12 mouse cellular contexts compared by ENCODE assay signal in the genomic region with DNA sequence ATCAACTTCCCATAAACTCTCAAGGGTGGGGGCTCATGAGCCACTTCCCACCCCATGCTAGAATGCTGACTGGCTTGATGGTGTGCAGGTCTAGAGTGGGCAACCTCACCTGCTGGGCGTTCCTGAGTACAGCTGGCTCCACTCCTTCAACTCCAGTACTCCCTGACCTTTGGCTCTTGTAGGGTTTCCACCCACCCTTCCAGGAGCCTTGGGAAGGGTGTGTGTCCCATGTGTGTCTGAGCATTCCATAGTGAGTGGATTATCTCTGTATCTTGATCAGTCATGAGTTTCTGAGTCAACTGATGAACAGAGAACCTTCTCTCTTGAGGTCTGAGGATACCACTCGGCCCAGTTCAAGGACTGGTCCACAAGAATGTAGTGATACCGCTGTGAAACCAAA. TPM values are rescaled to one million over a fixed set of nuclear protein-coding genes. Genes with fewer than 3 reads are reported as not detected.
"Had no signal": no experiment of that assay in that cellular context is flagged by ENCODE, and none has a peak within 500 bp of the region (broad histone marks: within the 10 kb centered on the region; RNA-seq: fewer than 3 reads in every experiment).

No protein-coding gene starts in this region.

- H3K27ac ChIP-seq: kidney, embryonic 15.5 days; left cerebral cortex, adult 2 months; liver, embryonic 14.5 days; macrophage; midbrain, embryonic 13.5 days; stomach, postnatal 0 days had no signal

- DNase-seq: kidney, postnatal 10 days; layer of hippocampus, postnatal 36 days; liver, postnatal 0 days; lung, embryonic 14.5 days; thymus, postnatal 25 days had no signal

- H3K36me3 ChIP-seq: kidney, embryonic 15.5 days; midbrain, embryonic 13.5 days had no signal

- H3K9ac ChIP-seq: kidney, embryonic 15.5 days; liver, embryonic 14.5 days; liver, postnatal 0 days; lung, embryonic 14.5 days; midbrain, embryonic 13.5 days had no signal

- H3K4me2 ChIP-seq: kidney, embryonic 15.5 days; lung, embryonic 14.5 days; midbrain, embryonic 13.5 days had no signal

- ATAC-seq: liver, postnatal 0 days; lung, postnatal 0 days; midbrain, embryonic 13.5 days had no signal

- H3K4me1 ChIP-seq: kidney, embryonic 15.5 days; midbrain, embryonic 13.5 days had no signal

- H3K4me3 ChIP-seq: kidney, embryonic 15.5 days; left cerebral cortex, adult 2 months; midbrain, embryonic 13.5 days had no signal

- H3K27me3 ChIP-seq: kidney, embryonic 15.5 days; midbrain, embryonic 13.5 days had no signal

- H3K9me3 ChIP-seq: kidney, embryonic 15.5 days; midbrain, embryonic 13.5 days had no signal

RNA-seq across cellular contexts. Expression of a gene that starts 44.8 kb away (rescaled TPM):
- polyA plus RNA-seq: liver, embryonic 14.5 days; lung, embryonic 14.5 days had no signal
